Mouse (Mus musculus) cerebellum, postnatal 36 days (tissue): ENCODE measurements around the gene Dll3.
"Not testable (repeated sequence)": the region's sequence is repeated elsewhere in the genome, so short reads cannot be mapped to it uniquely, and the experiment has no call there.

Experiments used
- DNase-seq, 2 experiments: peaks; one replicate each; pipeline ENCODE4 v3.0.0; 2021 to 2022; ENCODE audit warnings: mixed read lengths in 2 of 2

The Dll3 gene

GRCm38 (mm10) chr7:28243943-28244342, 58.1 kb downstream of the Dll3 start:
- DNase-seq: not testable (repeated sequence)
